Mouse (Mus musculus): ENCODE data around the gene Med8.

DNA sequence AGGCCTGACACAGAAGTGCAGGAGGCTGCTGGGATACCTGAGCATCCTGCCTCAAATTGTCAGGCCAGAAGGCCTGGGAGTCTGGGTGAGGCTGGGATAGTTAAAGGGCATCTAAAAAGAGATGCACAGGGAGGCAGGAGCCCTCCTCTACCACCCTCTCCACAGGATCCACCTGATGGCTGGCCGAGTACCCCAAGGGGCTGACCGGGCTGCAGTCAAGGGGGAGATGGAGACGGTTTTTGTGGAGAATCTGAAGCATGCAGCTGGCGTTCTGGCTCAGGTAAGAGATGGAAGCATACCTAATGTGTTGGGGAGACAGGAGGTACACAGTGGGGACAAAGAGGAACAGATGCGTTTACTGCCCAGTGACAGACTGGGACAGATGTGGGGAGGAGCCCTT is 47.7 kb upstream of the Med8 start:
- TF ChIP-seq CTCF (conservative IDR thresholded peaks at IDR 0.05; ENCODE audit: low read length) (no peak), POU5F1 (IDR thresholded peaks at IDR 0.05; ENCODE audit: borderline replicate concordance, low read length) (no peak)

Data from E14TG2a.4 (cell line).